Mouse (Mus musculus) limb, embryonic 13.5 days (tissue): ENCODE measurements around the gene Ipo11. TPM values are rescaled to one million over a fixed set of nuclear protein-coding genes. Genes with fewer than 3 reads are reported as not detected.

Experiments used
- ATAC-seq: fragments of 200-750 bp; cut with Nextera tagmentation; 2 replicates; pipeline ENCODE4 v1.8.0; 2017; ENCODE audit warnings: low read depth, moderate number of reproducible peaks, moderate TSS enrichment; ENCODE audit not compliant: low FRiP score
- H3K27ac ChIP-seq: fragments of 300-500 bp; sonication (generic); 2 replicates; pipeline ENCODE4 v1.5.1; 2015; ENCODE audit warnings: inconsistent platforms, mild to moderate bottlenecking, moderate library complexity
- H3K27me3 ChIP-seq: fragments of 300-500 bp; sonication (generic); 2 replicates; pipeline ENCODE4 v1.6.1; 2015; ENCODE audit warnings: mild to moderate bottlenecking, inconsistent platforms
- H3K36me3 ChIP-seq: fragments of 300-500 bp; sonication (generic); 2 replicates; pipeline ENCODE4 v1.6.1; 2015; ENCODE audit warnings: inconsistent platforms, mild to moderate bottlenecking, moderate library complexity
- H3K4me1 ChIP-seq: fragments of 300-500 bp; sonication (generic); 2 replicates; pipeline ENCODE4 v1.6.1; 2015; ENCODE audit warnings: inconsistent platforms
- H3K4me2 ChIP-seq: fragments of 300-500 bp; sonication (generic); replicated peaks from 2 replicates; pipeline ENCODE4 v1.6.1; 2015; ENCODE audit warnings: inconsistent platforms, mild to moderate bottlenecking, moderate library complexity
- H3K4me3 ChIP-seq: fragments of 300-500 bp; sonication (generic); 2 replicates; pipeline ENCODE4 v1.5.1; 2015; ENCODE audit warnings: moderate library complexity, mild to moderate bottlenecking, inconsistent platforms
- H3K9ac ChIP-seq: fragments of 300-500 bp; sonication (generic); 2 replicates; pipeline ENCODE4 v1.6.1; 2015; ENCODE audit warnings: mild to moderate bottlenecking, inconsistent platforms
- H3K9me3 ChIP-seq: fragments of 300-500 bp; sonication (generic); 2 replicates; pipeline ENCODE4 v1.6.1; 2016; ENCODE audit warnings: inconsistent platforms
- WGBS: fragments of 180-500 bp; shearing (Covaris S2); methylation state at CpG from one replicate; pipeline ENCODE4 v1.1.7; 2015; 5-methylcytosine and 5-hydroxymethylcytosine counted together
- polyA plus RNA-seq: library from polyadenylated mRNA; unstranded; fragments of >200 nt; fragmentation: Nextera tagmentation; extraction: Ambion mirVana; gene quantifications from 2 replicates; pipeline ENCODE4 v1.2.1, GENCODE M21; 2015

Ipo11 gene
- polyA plus RNA-seq, 1 experiment from 2014 or later, result 46.3 TPM

- Histone ChIP-seq H3K9me3 (no peaks in the 10 kb centered on the region), H3K36me3 (peaks cover 11% of the 10 kb centered on the region), H3K4me3 (no peak overlapping the region), H3K9ac (no peak overlapping the region), H3K27ac (no peak overlapping the region), H3K4me2 (no peak overlapping the region), H3K27me3 (no peaks in the 10 kb centered on the region), H3K4me1 (no peaks in the 10 kb centered on the region)
- ATAC-seq, result no peak
- 80% methylated on average over 6 of the region's 6 CpGs for WGBS
These were observed 106.7 kb downstream of the Ipo11 start for GRCm38 (mm10) chr13:106830029-106830428.

DNA sequence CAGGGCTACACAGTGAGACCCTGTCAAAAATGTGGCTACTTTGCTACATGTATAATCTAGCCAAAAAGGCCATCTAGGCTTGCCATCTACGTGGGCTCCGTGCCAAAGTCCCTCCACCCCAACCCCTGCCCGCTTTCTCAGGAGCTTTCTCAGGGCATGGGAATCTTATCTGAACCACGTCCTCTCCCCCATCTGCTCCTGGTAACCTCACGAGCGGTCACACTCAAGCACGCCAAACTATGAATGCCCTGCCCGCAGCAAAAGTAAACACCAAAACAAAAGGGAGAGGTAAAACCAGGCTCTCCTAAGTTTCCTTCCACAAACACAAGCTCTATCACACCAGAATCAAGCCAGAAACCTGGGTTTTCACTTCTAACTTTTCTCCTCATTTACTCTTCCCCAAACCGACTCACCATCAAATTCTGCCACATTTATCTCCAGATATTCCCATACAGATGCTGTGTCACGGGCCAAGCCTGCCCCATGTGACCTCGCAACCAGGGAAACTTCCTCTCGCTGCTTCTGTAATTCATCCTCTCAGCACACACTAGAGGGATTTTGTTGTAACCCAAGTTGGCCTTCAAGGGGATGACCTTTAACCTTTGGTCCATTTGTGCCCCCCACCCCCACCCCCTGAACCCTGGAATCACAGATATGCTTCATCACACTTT is 107.3 kb downstream of the Ipo11 start:
- no peaks in the 10 kb centered on the region for H3K9me3 ChIP-seq
- WGBS, result 87% methylated on average over 12 of the region's 12 CpGs
- H3K4me3 ChIP-seq, result no peak overlapping the region
- no peaks in the 10 kb centered on the region for H3K27me3 ChIP-seq
- no peaks in the 10 kb centered on the region for H3K4me1 ChIP-seq
- no peak for ATAC-seq
- no peak overlapping the region for H3K27ac ChIP-seq
- H3K9ac ChIP-seq, result no peak overlapping the region
- peaks cover 9% of the 10 kb centered on the region for H3K36me3 ChIP-seq
- no peak overlapping the region for H3K4me2 ChIP-seq

- Histone ChIP-seq H3K4me3 (no peak overlapping the region), H3K36me3 (peaks cover 6% of the 10 kb centered on the region), H3K27me3 (no peaks in the 10 kb centered on the region), H3K27ac (no peak overlapping the region), H3K4me1 (no peaks in the 10 kb centered on the region), H3K9me3 (no peaks in the 10 kb centered on the region), H3K9ac (no peak overlapping the region), H3K4me2 (no peak overlapping the region)
- no peak for ATAC-seq
- WGBS, result 89% methylated on average over 5 of the region's 5 CpGs
These were observed 111.1 kb downstream of the Ipo11 start for GRCm38 (mm10) chr13:106825618-106826017.

DNA sequence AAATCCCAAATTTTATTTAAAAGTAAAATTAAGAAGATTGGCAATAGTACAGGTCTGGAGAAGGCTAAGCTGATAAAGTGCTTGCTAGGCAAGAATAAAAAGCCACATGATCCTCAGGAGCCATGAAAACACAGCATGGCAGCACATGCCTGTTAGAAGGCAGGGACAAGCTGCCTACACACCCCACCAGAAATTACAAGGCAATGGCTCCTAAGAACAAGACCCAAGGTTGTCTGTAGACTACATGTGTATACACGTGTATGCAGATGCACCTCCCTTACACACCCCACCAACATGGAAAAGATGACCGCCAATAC is 112.9 kb downstream of the Ipo11 start:
- ATAC-seq, result no peak
- Histone ChIP-seq H3K9ac (no peak overlapping the region), H3K36me3 (peaks cover 17% of the 10 kb centered on the region), H3K4me3 (no peak overlapping the region), H3K27me3 (no peaks in the 10 kb centered on the region), H3K27ac (no peak overlapping the region), H3K9me3 (no peaks in the 10 kb centered on the region), H3K4me2 (no peak overlapping the region), H3K4me1 (no peaks in the 10 kb centered on the region)
- WGBS, result 92% methylated on average over 2 of the region's 2 CpGs

DNA sequence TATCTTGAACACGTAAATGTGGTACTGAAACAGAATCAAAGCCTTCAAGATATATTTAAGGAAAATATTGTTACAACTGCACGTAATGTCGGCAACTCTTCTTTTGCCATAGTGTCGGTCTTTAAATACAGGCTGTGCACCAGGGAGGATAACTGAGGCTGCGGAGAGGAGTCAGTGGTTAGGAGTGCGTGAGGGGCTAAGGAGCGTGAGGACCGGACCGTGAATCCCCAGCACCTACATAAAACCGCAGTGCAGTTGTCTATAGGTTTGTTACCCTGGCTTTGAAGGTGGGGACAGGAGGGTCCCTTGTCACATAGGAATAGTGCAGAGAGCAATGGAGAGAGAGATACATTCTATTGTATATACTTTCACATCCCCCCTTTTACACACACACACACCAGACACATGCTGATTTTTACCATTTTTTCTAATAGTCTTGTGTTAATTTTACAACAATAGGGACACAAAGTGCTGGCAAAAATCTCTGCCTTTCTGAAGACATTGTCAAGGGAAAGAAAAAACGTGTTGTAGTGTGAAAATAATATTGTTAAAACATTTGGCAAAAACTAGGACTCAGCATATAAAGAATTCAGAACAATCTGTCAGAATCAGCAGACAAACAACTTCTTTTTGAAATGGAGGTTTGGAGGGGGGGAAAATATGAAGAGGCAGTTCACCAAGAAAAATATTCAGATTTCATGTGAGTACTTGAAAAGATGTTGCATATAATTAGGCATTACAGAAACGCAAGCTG is 113.5 kb downstream of the Ipo11 start:
- Histone ChIP-seq H3K9ac (no peak overlapping the region), H3K4me2 (no peak overlapping the region), H3K36me3 (peaks cover 17% of the 10 kb centered on the region), H3K9me3 (no peaks in the 10 kb centered on the region), H3K27me3 (no peaks in the 10 kb centered on the region), H3K4me3 (no peak overlapping the region), H3K27ac (no peak overlapping the region), H3K4me1 (no peaks in the 10 kb centered on the region)
- 89% methylated on average over 12 of the region's 12 CpGs for WGBS
- no peak for ATAC-seq

DNA sequence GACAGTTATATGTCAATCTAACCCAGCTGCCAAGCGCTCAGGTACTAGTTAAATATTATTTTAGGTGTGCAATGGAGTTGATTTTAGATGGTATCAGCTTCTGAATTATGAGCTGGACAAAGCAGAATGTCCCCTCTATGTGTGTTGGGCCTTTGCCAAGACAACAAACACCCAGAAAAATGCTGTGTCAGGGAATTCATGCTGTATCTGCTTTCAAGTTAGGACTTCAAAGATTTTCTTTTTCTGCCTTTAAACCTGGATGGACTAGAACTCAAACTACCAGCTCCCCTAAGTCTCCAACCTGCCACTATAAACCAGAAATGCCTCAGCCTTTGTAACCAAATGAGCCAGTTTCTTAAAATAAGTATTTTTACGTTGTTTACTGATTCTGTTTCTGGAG is 116.6 kb downstream of the Ipo11 start:
- no peak overlapping the region for H3K4me2 ChIP-seq
- H3K36me3 ChIP-seq, result peaks cover 11% of the 10 kb centered on the region
- H3K4me1 ChIP-seq, result 0 out of 2 replicates have a peak, but pooled peaks cover 3% of the 10 kb centered on the region
- no peak overlapping the region for H3K27ac ChIP-seq
- H3K27me3 ChIP-seq, result no peaks in the 10 kb centered on the region
- H3K9me3 ChIP-seq, result no peaks in the 10 kb centered on the region
- no peak overlapping the region for H3K9ac ChIP-seq
- ATAC-seq, result no peak
- H3K4me3 ChIP-seq, result no peak overlapping the region
- WGBS, result 87% methylated on average over 2 of the region's 2 CpGs

- H3K36me3 ChIP-seq, result peaks cover 11% of the 10 kb centered on the region
- no peaks in the 10 kb centered on the region for H3K9me3 ChIP-seq
- 87% methylated on average over 4 of the region's 4 CpGs for WGBS
- H3K9ac ChIP-seq, result no peak overlapping the region
- no peak overlapping the region for H3K4me3 ChIP-seq
- H3K4me1 ChIP-seq, result 0 out of 2 replicates have a peak, but pooled peaks cover 3% of the 10 kb centered on the region
- no peak overlapping the region for H3K4me2 ChIP-seq
- no peak overlapping the region for H3K27ac ChIP-seq
- no peak for ATAC-seq
- H3K27me3 ChIP-seq, result no peaks in the 10 kb centered on the region
These were observed 117.0 kb downstream of the Ipo11 start for GRCm38 (mm10) chr13:106819749-106820148.

DNA sequence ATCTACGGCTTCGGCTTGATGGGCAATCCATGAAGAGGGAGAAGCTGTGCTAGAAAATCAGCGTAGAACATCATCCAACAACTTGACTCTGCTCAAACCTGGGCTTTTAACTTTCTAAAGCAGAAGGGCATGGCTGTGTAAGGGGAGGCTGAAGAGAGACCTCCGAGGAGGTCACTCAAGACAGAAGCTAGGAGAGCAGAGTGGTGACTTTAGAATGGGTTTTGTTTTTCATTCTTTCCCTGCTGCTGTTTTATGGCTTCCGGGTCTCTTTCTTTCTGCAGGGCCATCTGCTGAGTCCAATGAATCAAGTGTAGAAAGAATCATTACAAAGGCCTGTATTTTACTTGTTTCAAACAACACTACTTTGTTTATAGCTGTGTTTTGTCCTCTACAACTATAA is 119.7 kb downstream of the Ipo11 start:
- H3K4me2 ChIP-seq, result no peak overlapping the region
- no peak for ATAC-seq
- no peak overlapping the region for H3K27ac ChIP-seq
- H3K4me1 ChIP-seq, result 0 out of 2 replicates have a peak, but pooled peaks cover 3% of the 10 kb centered on the region
- no peak overlapping the region for H3K4me3 ChIP-seq
- WGBS, result 78% methylated on average over 5 of the region's 5 CpGs
- H3K9me3 ChIP-seq, result no peaks in the 10 kb centered on the region
- peaks cover 19% of the 10 kb centered on the region for H3K36me3 ChIP-seq
- H3K9ac ChIP-seq, result no peak overlapping the region
- H3K27me3 ChIP-seq, result no peaks in the 10 kb centered on the region

DNA sequence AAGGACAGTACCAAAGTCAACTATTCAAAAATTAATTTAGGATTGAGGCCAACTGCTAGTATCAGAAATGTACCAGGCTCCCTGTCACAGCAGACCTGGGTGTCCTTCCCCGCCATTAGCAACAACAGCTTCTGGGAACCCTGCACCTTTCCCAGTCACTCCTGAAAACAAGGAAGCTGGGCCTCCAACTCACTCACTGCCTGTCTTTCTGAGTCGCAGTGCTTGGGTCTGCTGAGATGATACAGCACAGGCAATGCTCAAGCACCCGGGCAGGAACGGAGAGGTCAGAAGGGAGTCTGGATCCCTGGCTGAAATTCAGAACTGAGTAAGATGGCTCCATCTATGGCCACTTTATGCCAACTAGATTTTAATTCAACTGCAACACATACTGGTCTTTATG is 123.2 kb downstream of the Ipo11 start:
- Histone ChIP-seq H3K4me2 (no peak overlapping the region), H3K4me3 (no peak overlapping the region), H3K9ac (no peak overlapping the region), H3K4me1 (0 out of 2 replicates have a peak, but pooled peaks cover 3% of the 10 kb centered on the region), H3K9me3 (no peaks in the 10 kb centered on the region), H3K36me3 (peaks cover 33% of the 10 kb centered on the region), H3K27me3 (no peaks in the 10 kb centered on the region), H3K27ac (no peak overlapping the region)
- ATAC-seq, result no peak
- WGBS, result 95% methylated on average over 4 of the region's 4 CpGs

- H3K9ac ChIP-seq, result no peak overlapping the region
- peaks cover 33% of the 10 kb centered on the region for H3K36me3 ChIP-seq
- 90% methylated on average over 9 of the region's 9 CpGs for WGBS
- no peak for ATAC-seq
- no peak overlapping the region for H3K27ac ChIP-seq
- H3K4me2 ChIP-seq, result no peak overlapping the region
- 0 out of 2 replicates have a peak, but pooled peaks cover 3% of the 10 kb centered on the region for H3K4me1 ChIP-seq
- no peaks in the 10 kb centered on the region for H3K9me3 ChIP-seq
- H3K27me3 ChIP-seq, result no peaks in the 10 kb centered on the region
- no peak overlapping the region for H3K4me3 ChIP-seq
These were observed 123.7 kb downstream of the Ipo11 start for GRCm38 (mm10) chr13:106813087-106813486.

- no peak overlapping the region for H3K4me2 ChIP-seq
- H3K27ac ChIP-seq, result no peak overlapping the region
- no peaks in the 10 kb centered on the region for H3K9me3 ChIP-seq
- no peaks in the 10 kb centered on the region for H3K27me3 ChIP-seq
- no peak for ATAC-seq
- no peak overlapping the region for H3K4me3 ChIP-seq
- H3K9ac ChIP-seq, result no peak overlapping the region
- no peaks in the 10 kb centered on the region for H3K4me1 ChIP-seq
- WGBS, result 89% methylated on average over 7 of the region's 7 CpGs
- H3K36me3 ChIP-seq, result peaks cover 33% of the 10 kb centered on the region
These were observed 126.6 kb downstream of the Ipo11 start for GRCm38 (mm10) chr13:106810156-106810555.

- Histone ChIP-seq H3K9ac (no peak overlapping the region), H3K4me2 (no peak overlapping the region), H3K27ac (no peak overlapping the region), H3K9me3 (no peaks in the 10 kb centered on the region), H3K27me3 (no peaks in the 10 kb centered on the region), H3K4me1 (no peaks in the 10 kb centered on the region), H3K4me3 (no peak overlapping the region), H3K36me3 (peaks cover 33% of the 10 kb centered on the region)
- ATAC-seq, result no peak
- 86% methylated on average over 6 of the region's 6 CpGs for WGBS
These were observed 127.9 kb downstream of the Ipo11 start for GRCm38 (mm10) chr13:106808821-106809220.
